Mouse (Mus musculus): ENCODE measurements around the gene Nt5c2.

DNA sequence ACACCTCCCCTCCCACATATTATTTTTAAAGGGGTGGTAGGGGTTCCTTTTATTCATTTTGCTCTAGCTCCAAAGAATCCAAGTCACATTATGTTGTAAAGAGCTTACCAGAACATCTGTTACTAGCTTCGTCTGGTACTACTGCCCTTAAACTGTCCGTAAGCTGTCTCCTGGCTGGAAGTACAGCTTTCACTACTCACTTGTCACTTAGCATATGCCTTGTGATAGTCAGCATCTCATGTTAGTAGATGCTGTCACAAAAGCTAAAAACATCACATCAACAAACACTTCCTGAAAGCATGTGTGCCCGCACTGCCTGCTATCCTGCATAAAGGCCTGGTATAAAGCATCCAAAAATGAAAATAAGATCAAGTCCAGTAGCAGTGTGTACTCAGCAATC is 55.4 kb downstream of the Nt5c2 start:
- TF ChIP-seq CTCF (IDR thresholded peaks at IDR 0.05; ENCODE audit: extremely low read depth, insufficient read depth, insufficient read length, insufficient replicate concordance) (no peak), POLR2A (IDR thresholded peaks at IDR 0.05; ENCODE audit: low read depth, low read length) (no peak)

Data from spleen, adult 2 months (tissue).